Mouse (Mus musculus): ENCODE results near the gene Pus7l. TPM values are rescaled to one million over a fixed set of nuclear protein-coding genes. Genes with fewer than 3 reads are reported as not detected.
A peak's percentile ranks its signal among the peaks of the same experiment; 100 is the strongest.

The Pus7l gene
- polyA plus RNA-seq, 1 experiment from 2014 or later, result 3.6 TPM

GRCm38 (mm10) chr15:94572746-94573145, 29.4 kb upstream of the Pus7l start:
- POLR2A ChIA-PET, result interaction anchor here (1.1 kb wide), 1 partner anchor 25 kb away, joined by 3 read pairs; no protein-coding TSS in a partner anchor
- in situ Hi-C loops (cut with MboI; ENCODE audit: low pct_unique_long_range_greater_than_20kb), result no loop called here
- no peak for DNase-seq (ENCODE audit: low read depth, low spot score)
- no peak for TF ChIP-seq CTCF (IDR thresholded peaks at IDR 0.05)
- CTCF ChIA-PET, result interaction anchor here (1.4 to 1.8 kb wide), 2 partner anchors 9 to 15 kb away, joined by 3 to 5 read pairs; no protein-coding TSS in a partner anchor
- ATAC-seq, result no peak
- no peaks in the 10 kb centered on the region for H3K27me3 ChIP-seq

GRCm38 (mm10) chr15:94571501-94571900, 28.2 kb upstream of the Pus7l start:
- no peak for ATAC-seq
- CTCF ChIA-PET, result interaction anchor here (1.8 kb wide), 1 partner anchor 14 kb away, joined by 5 read pairs; no protein-coding TSS in a partner anchor
- TF ChIP-seq CTCF (IDR thresholded peaks at IDR 0.05), result no peak
- in situ Hi-C loops (cut with MboI; ENCODE audit: low pct_unique_long_range_greater_than_20kb), result no loop called here
- DNase-seq (ENCODE audit: low read depth, low spot score), result no peak
- H3K27me3 ChIP-seq, result no peaks in the 10 kb centered on the region
- POLR2A ChIA-PET, result no interaction called here

- in situ Hi-C loops (cut with MboI; ENCODE audit: low pct_unique_long_range_greater_than_20kb), result no loop called here
- no peaks in the 10 kb centered on the region for H3K27me3 ChIP-seq
- CTCF ChIA-PET, result interaction anchor here (1.1 kb wide), 1 partner anchor 65 kb away, joined by 3 read pairs; no protein-coding TSS in a partner anchor
- POLR2A ChIA-PET, result no interaction called here
- TF ChIP-seq CTCF (IDR thresholded peaks at IDR 0.05), result no peak
- no peak for DNase-seq (ENCODE audit: low read depth, low spot score)
- no peak for ATAC-seq
Observed at GRCm38 (mm10) chr15:94568496-94569182, 25.3 kb upstream of the Pus7l start.

- CTCF ChIA-PET, result no interaction called here
- in situ Hi-C loops (cut with MboI; ENCODE audit: low pct_unique_long_range_greater_than_20kb), result no loop called here
- H3K27me3 ChIP-seq, result no peaks in the 10 kb centered on the region
- ATAC-seq (no peak), DNase-seq (ENCODE audit: low read depth, low spot score) (no peak)
- POLR2A ChIA-PET, result no interaction called here
- no peak for TF ChIP-seq CTCF (IDR thresholded peaks at IDR 0.05)
Observed at GRCm38 (mm10) chr15:94565854-94566253, 22.5 kb upstream of the Pus7l start.

GRCm38 (mm10) chr15:94564909-94565308, 21.6 kb upstream of the Pus7l start:
- in situ Hi-C loops (cut with MboI; ENCODE audit: low pct_unique_long_range_greater_than_20kb), result no loop called here
- POLR2A ChIA-PET, result no interaction called here
- no peaks in the 10 kb centered on the region for H3K27me3 ChIP-seq
- TF ChIP-seq CTCF (IDR thresholded peaks at IDR 0.05), result no peak
- CTCF ChIA-PET, result no interaction called here
- ATAC-seq (no peak), DNase-seq (ENCODE audit: low read depth, low spot score) (no peak)

GRCm38 (mm10) chr15:94558895-94559656, 15.7 kb upstream of the Pus7l start:
- ATAC-seq (no peak), DNase-seq (ENCODE audit: low read depth, low spot score) (no peak)
- TF ChIP-seq CTCF (IDR thresholded peaks at IDR 0.05), result no peak
- ChIA-PET CTCF (interaction anchor here (1.0 to 2.3 kb wide), 3 partner anchors 42 to 102 kb away, joined by 3 to 7 read pairs (median 4); no protein-coding TSS in a partner anchor), POLR2A (no interaction called here)
- in situ Hi-C loops (cut with MboI; ENCODE audit: low pct_unique_long_range_greater_than_20kb), result loop anchor here (10.0 kb wide), 2 partner anchors 46 to 96 kb away; no protein-coding TSS in a partner anchor
- no peaks in the 10 kb centered on the region for H3K27me3 ChIP-seq

- no peaks in the 10 kb centered on the region for H3K27me3 ChIP-seq
- CTCF ChIA-PET, result interaction anchor here (0.7 to 2.3 kb wide), 12 partner anchors 10 to 104 kb away, joined by 3 to 10 read pairs (median 3); no protein-coding TSS in a partner anchor
- no peak for DNase-seq (ENCODE audit: low read depth, low spot score)
- ATAC-seq, result peak; percentile 86
- in situ Hi-C loops (cut with MboI; ENCODE audit: low pct_unique_long_range_greater_than_20kb), result loop anchor here (10.0 kb wide), 2 partner anchors 47 to 97 kb away; no protein-coding TSS in a partner anchor
- POLR2A ChIA-PET, result no interaction called here
- peak; percentile 97 for TF ChIP-seq CTCF (IDR thresholded peaks at IDR 0.05)
Observed at GRCm38 (mm10) chr15:94557442-94557841, 14.1 kb upstream of the Pus7l start.

GRCm38 (mm10) chr15:94553536-94553935, 10.2 kb upstream of the Pus7l start:
- ATAC-seq (no peak), DNase-seq (ENCODE audit: low read depth, low spot score) (no peak)
- H3K27me3 ChIP-seq, result no peaks in the 10 kb centered on the region
- ChIA-PET POLR2A (no interaction called here), CTCF (no interaction called here)
- no peak for TF ChIP-seq CTCF (IDR thresholded peaks at IDR 0.05)
- in situ Hi-C loops (cut with MboI; ENCODE audit: low pct_unique_long_range_greater_than_20kb), result loop anchor here (10.0 kb wide), 2 partner anchors 51 to 101 kb away; no protein-coding TSS in a partner anchor

- CTCF ChIA-PET, result interaction anchor here (1.1 kb wide), 1 partner anchor 12 kb away, joined by 4 read pairs; no protein-coding TSS in a partner anchor
- in situ Hi-C loops (cut with MboI; ENCODE audit: low pct_unique_long_range_greater_than_20kb), result loop anchor here (25.0 kb wide), 1 partner anchor 1283 kb away; no protein-coding TSS in a partner anchor
- DNase-seq (ENCODE audit: low read depth, low spot score) (no peak), ATAC-seq (no peak)
- H3K27me3 ChIP-seq, result no peaks in the 10 kb centered on the region
- no peak for TF ChIP-seq CTCF (IDR thresholded peaks at IDR 0.05)
- POLR2A ChIA-PET, result no interaction called here
Observed at GRCm38 (mm10) chr15:94544844-94545243, 1.5 kb upstream of the Pus7l start.

- in situ Hi-C loops (cut with MboI; ENCODE audit: low pct_unique_long_range_greater_than_20kb), result loop anchor here (25.0 kb wide), 1 partner anchor 1282 kb away; no protein-coding TSS in a partner anchor
- TF ChIP-seq CTCF (IDR thresholded peaks at IDR 0.05), result no peak
- H3K27me3 ChIP-seq, result no peaks in the 10 kb centered on the region
- DNase-seq (ENCODE audit: low read depth, low spot score), result no peak
- no peak for ATAC-seq
- CTCF ChIA-PET, result no interaction called here
- POLR2A ChIA-PET, result interaction anchor here (0.9 kb wide), 1 partner anchor 45 kb away, joined by 3 read pairs; the partner anchor contains the start of gene Twf1
Observed at GRCm38 (mm10) chr15:94544052-94544636, 797 bp upstream of the Pus7l start.
